Mouse (Mus musculus): Measurements from ENCODE around the gene Sun3. TPM values are rescaled to one million over a fixed set of nuclear protein-coding genes. Genes with fewer than 3 reads are reported as not detected.

The Sun3 gene
- not detected for polyA plus RNA-seq (2017; shearing (Covaris generic))

DNA sequence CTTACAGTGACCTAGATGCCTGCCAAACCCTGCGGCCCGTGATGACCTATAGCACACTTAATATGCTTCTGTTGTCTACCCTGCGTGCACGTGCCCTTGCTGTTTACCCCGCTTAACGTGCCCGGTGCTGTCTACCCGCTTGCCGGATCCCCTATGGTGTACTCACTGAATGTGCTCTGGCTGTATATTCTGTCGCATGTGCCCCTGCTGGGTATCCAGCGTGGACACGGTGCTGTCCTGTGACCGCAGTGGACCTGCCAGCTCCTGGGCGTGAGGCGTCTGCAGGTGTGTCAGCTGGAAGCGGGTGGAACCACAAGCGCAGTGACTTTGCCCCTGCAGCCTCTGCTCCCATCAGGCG is at the start of gene Sun3:
Gene Sun3, minus strand, starts transcription at position 289 of the 358 bp plus-strand sequence.

DNA sequence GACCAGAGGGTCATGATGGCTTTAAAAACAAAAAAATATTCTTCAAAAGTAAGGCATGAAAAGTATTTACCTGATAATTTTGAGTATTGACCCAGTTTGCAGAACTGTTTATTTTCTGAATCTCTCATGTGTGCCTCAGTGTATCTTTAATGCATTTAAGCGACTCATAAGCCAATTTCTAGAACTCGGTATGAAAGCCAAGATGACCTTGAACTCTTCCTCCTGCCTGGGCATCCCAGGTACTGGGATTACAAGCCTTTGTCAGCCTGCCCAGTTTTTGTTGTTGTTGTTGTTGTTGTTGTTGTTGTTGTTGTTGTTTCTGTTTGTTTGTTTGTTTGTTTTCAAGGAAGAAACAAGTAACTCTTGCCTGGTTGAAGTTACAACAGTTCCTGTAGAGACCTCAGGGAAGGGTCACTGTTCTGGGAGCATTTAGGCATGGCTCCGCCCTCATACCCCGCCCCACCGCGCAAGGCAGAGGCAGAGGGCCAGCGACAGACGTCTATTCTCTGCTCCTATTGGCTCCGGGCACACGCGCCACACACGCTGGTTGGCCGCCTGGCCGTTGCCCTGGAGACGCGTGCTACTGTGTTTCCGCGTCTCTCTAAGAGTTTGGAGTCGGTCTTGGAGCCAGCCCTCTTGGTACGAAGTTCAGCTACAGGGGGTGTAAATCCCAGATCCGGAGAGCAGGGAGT is 634 bp downstream of the Sun3 start, which contains the start of gene Gm11992:
Gene Gm11992, plus strand, starts transcription at position 584 of the 692 bp plus-strand sequence.

DNA sequence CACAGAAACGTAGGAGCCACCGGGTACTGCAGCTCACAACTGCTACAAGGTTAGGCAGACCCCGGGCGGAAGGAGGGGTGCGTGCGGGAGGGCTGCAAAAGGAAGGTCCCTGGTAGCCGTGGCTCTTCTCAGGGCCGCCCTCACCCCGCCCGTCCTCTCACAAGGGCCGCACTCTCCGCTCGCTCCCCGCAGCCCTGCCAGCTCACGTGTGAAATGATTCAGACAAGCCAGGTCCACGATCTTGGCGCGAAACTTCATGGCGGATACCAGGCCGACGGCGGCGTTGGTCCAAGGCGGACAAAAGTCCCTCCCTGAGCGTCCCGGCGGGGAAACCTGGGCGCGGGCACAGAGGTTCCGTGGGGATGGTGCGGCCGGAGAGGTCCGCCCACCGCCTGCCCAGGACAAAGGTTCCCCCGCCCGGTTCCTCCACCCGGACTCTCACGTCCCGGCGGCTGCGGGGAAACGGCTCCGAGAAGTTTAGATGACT is 37.9 kb downstream of the Sun3 start, which contains the start of gene Hus1:
Gene Hus1, minus strand, starts transcription at position 339 of the 487 bp plus-strand sequence.

DNA sequence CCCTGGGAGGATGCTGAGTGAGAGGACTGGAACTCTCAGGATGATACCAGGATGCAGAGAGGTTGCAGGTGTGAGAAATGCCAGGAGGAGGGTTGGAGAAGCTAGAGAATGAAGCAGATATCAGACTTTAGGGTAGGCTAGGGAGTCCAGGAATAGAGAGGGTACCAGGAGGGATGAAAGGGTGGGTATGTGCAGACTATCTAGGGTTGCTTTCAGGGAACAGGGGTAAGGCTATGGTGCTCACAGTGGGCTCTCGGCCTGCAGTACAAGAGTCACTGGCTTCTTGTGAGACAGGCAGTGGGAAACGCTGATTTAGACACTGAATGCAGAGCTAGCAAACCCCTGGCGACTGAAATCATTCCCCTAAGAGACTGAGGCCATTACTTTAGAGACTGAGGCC is 75.6 kb downstream of the Sun3 start, which contains the start of gene Pkd1l1:
Gene Pkd1l1, minus strand, starts transcription at position 101 of the 400 bp plus-strand sequence.

Other genes starting within 250 kb of the Sun3 start
- not detected for gene Pkd1l1, start 75.7 kb downstream of the Sun3 start, polyA plus RNA-seq (2017; shearing (Covaris generic))
- gene Hus1, start 37.8 kb downstream of the Sun3 start, polyA plus RNA-seq (2017; shearing (Covaris generic)) = 12.8 TPM
- gene Gm11992, start 397 bp downstream of the Sun3 start, polyA plus RNA-seq (2017; shearing (Covaris generic)) = 0.11 TPM
- gene Upp1, start 69.1 kb upstream of the Sun3 start, polyA plus RNA-seq (2017; shearing (Covaris generic)) = not detected
- not detected for gene Abca13, start 143.0 kb upstream of the Sun3 start, polyA plus RNA-seq (2017; shearing (Covaris generic))

Measured in activated CD4-positive, CD25-positive, alpha-beta regulatory T cell, adult 9 weeks (primary cell).